Mouse (Mus musculus): Measurements from ENCODE around the gene Ttf1. TPM values are rescaled to one million over a fixed set of nuclear protein-coding genes. Genes with fewer than 3 reads are reported as not detected.

The Ttf1 gene
- polyA plus RNA-seq, 1 experiment: 5.4 TPM

DNA sequence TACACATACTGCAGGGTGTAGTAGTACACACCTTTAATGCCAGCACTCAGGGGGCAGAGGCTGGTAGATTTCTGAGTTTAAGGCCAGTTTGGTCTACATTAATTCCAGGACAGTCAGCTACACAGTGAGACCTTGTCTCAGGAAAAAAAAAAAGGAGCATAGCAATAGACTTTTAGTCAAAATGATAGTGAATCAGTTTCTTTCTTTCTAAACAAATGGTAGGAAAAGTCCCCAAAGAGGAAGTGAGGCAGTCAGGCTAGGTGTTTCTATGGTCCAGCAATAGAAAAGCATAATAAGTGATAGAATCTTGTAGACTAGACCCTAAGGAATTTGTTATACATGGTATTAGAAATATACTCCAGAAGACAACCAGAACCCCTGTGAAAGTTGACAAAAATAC is 75.1 kb downstream of the Ttf1 start:
- H3K27ac ChIP-seq (replicated peaks; ENCODE audit: low read depth, low read length): no peak overlapping the region
- no peak overlapping the region for H3K4me3 ChIP-seq (ENCODE audit: insufficient read depth, low read depth, low read length)
- H3K4me1 ChIP-seq (ENCODE audit: control insufficient read depth, insufficient read depth, insufficient read length, low read length): no peaks in the 10 kb centered on the region

Other genes starting within 250 kb of the Ttf1 start
- gene Gtf3c4, start 219.9 kb upstream of the Ttf1 start, polyA plus RNA-seq (2012; ENCODE audit: insufficient read depth, insufficient read length, missing spikeins): 5.3 and 5.9 TPM in 2 replicates
- 0.71 and 3.3 TPM in 2 replicates for gene Ddx31, start 219.9 kb upstream of the Ttf1 start, polyA plus RNA-seq (2012; ENCODE audit: insufficient read depth, insufficient read length, missing spikeins)
- not detected in 2 replicates for gene Barhl1, start 143.6 kb upstream of the Ttf1 start, polyA plus RNA-seq (2012; ENCODE audit: insufficient read depth, insufficient read length, missing spikeins)
- not detected in 2 replicates for gene Cfap77, start 5.2 kb upstream of the Ttf1 start, polyA plus RNA-seq (2012; ENCODE audit: insufficient read depth, insufficient read length, missing spikeins)
- gene Setx, start 63.9 kb downstream of the Ttf1 start, polyA plus RNA-seq (2012; ENCODE audit: insufficient read depth, insufficient read length, missing spikeins): 7.6 and 15.6 TPM in 2 replicates
- 5.6 and 10.0 TPM in 2 replicates for gene Ntng2, start 192.7 kb downstream of the Ttf1 start, polyA plus RNA-seq (2012; ENCODE audit: insufficient read depth, insufficient read length, missing spikeins)